Mouse (Mus musculus) bone marrow macrophage, adult 2 months (primary cell): ENCODE measurements around the gene Inca1.

Experiments
- CTCF ChIP-seq: IDR thresholded peaks from 2 replicates; pipeline ENCODE4 v1.5.1; 2012; ENCODE audit warnings: low read depth, mild to moderate bottlenecking, low read length, moderate library complexity
- POLR2A ChIP-seq: IDR thresholded peaks from 2 replicates; pipeline ENCODE4 v1.6.1; 2012; ENCODE audit warnings: mild to moderate bottlenecking, low read depth, low read length, borderline replicate concordance

DNA sequence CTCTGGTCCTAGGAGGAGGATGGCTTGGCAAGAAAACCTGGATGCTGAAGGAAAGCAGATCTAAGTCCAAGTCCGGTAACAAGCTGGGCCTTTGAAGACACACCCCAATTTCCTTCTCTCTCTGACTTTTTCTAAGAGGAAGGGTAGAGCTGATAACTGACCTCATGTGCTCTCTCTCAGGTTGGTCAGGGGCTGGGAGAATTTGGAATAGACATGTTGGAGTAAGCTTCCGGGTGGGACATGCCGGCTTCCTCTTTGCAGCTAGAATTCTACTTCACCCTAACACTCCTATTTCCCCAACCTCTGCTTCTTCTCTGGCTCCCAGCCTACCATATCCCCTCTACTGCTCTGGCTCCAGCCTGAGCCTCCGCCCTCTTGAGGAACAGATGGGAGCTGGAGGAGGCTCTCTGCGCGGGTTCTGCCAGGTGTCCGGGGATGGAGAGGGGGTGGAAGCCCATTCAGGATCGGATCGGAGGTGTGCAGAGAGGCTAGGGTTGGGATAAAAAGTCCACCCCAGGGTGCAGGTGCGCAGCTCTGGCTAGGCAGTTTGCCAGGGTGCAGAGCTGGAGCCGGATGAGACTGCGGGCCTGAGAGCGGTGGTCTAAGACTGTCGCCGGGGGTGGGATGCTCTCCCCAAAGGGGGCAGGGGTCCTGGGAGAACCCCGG is 12.9 kb downstream of the Inca1 start:
- TF ChIP-seq CTCF, result no peak
- TF ChIP-seq POLR2A, result no peak
